12 mouse cellular contexts compared by ENCODE assay signal in the genomic region with DNA sequence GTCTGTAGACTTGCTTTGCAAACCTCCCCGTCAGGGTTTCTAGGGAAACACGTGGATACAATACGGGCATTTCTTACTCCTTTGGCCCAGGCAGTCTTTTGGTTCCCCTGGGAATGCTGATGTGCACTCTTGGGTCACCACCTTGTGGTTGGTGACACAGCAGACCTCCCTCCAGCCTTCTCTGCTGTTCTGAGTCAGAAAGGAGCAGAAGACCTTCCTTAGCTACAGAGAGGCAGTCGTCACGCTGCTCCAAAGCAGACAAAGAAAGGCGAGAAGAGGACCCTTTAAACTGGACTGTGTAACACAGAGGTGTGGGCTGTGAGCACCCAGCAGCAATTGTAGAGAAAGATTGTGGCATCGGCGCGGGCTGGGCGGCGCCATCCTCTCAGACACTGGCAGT. TPM values are rescaled to one million over a fixed set of nuclear protein-coding genes. Genes with fewer than 3 reads are reported as not detected.
DNase-seq lines count a peak whose midpoint lies in the region; ATAC-seq lines count a peak whose summit lies in the region.
"Had no signal": no experiment of that assay in that cellular context is flagged by ENCODE, and none has a peak within 500 bp of the region (broad histone marks: within the 10 kb centered on the region; RNA-seq: fewer than 3 reads in every experiment).

No protein-coding gene starts in this region.

- H3K4me3 ChIP-seq in heart, embryonic 14.5 days (ENCODE audit: control insufficient read depth in 1 of 2, insufficient read depth in 1 of 2, low read depth in 1 of 2, low read length in 2 of 2) = no peak overlapping the region
- no peak overlapping the region for H3K4me3 ChIP-seq in heart, embryonic 16.5 days (ENCODE audit: low read length)
- H3K4me3 ChIP-seq in midbrain, embryonic 16.5 days (ENCODE audit: low read depth, low read length) = no peak overlapping the region
- H3K4me3 ChIP-seq: limb, embryonic 15.5 days; stomach, embryonic 15.5 days had no signal

- H3K4me2 ChIP-seq in heart, embryonic 14.5 days (ENCODE audit: low read length) = 0 out of 2 replicates have a peak overlapping the region, but pooled peaks have one; percentile 2
- H3K4me2 ChIP-seq in heart, embryonic 16.5 days (ENCODE audit: low read depth, low read length) = no peak overlapping the region
- H3K4me2 ChIP-seq in midbrain, embryonic 16.5 days (ENCODE audit: low read length) = peak overlapping the region; percentile 10; the same call in 1 of the 2 replicates
- H3K4me2 ChIP-seq: limb, embryonic 15.5 days; stomach, embryonic 15.5 days had no signal

- H3K4me1 ChIP-seq in heart, embryonic 14.5 days (ENCODE audit: control insufficient read depth in 2 of 2, insufficient read depth in 2 of 2, low read length in 2 of 2) = peaks cover 11 to 21% of the 10 kb centered on the region in 2 experiments
- peaks cover 17% of the 10 kb centered on the region for H3K4me1 ChIP-seq in heart, embryonic 16.5 days (ENCODE audit: control insufficient read depth, insufficient read depth, low read length)
- peaks cover 37% of the 10 kb centered on the region for H3K4me1 ChIP-seq in midbrain, embryonic 16.5 days (ENCODE audit: control insufficient read depth, insufficient read depth, low read length)

- peak overlapping the region; percentile 43; the same call in 1 of the 2 replicates for H3K9ac ChIP-seq in heart, embryonic 14.5 days (ENCODE audit: low read length)
- no peak overlapping the region for H3K9ac ChIP-seq in heart, embryonic 16.5 days (ENCODE audit: low read length)
- H3K9ac ChIP-seq in midbrain, embryonic 16.5 days (ENCODE audit: low read depth, low read length) = peak overlapping the region; percentile 51; the same call in 1 of the 2 replicates
- H3K9ac ChIP-seq: limb, embryonic 15.5 days; stomach, embryonic 15.5 days had no signal

- DNase-seq in heart, adult 8-10 months (ENCODE audit: low spot score) = no peak
- peak; percentile 74 for DNase-seq in NIH3T3 (ENCODE audit: low read depth)
- DNase-seq in adrenal gland, postnatal 36 days = no peak
- no peak for DNase-seq in frontal cortex, postnatal 36 days (ENCODE audit: low spot score in 2 of 2)
- no peak for DNase-seq in frontal cortex, adult 2 months (ENCODE audit: extremely low spot score in 1 of 2, low spot score in 1 of 2)
- DNase-seq: kidney, adult 11 months had no signal

- ATAC-seq in heart, embryonic 14.5 days (ENCODE audit: insufficient number of reproducible peaks, insufficient read depth, low FRiP score, low read depth) = no peak
- ATAC-seq in heart, embryonic 16.5 days (replicated peaks; ENCODE audit: extremely low read depth, insufficient read depth, low FRiP score) = no peak
- peak; percentile 67 for ATAC-seq in midbrain, embryonic 16.5 days

- 32% methylated on average over 11 of the region's 11 CpGs for WGBS in heart, embryonic 14.5 days
- 37% methylated on average over 11 of the region's 11 CpGs for WGBS in heart, embryonic 16.5 days
- 6% methylated on average over 11 of the region's 11 CpGs for WGBS in midbrain, embryonic 16.5 days

- no peaks in the 10 kb centered on the region for H3K36me3 ChIP-seq in heart, embryonic 14.5 days (ENCODE audit: control insufficient read depth, insufficient read depth, low read length)
- no peaks in the 10 kb centered on the region for H3K36me3 ChIP-seq in heart, embryonic 16.5 days (ENCODE audit: control insufficient read depth, insufficient read depth)
- H3K36me3 ChIP-seq in midbrain, embryonic 16.5 days (ENCODE audit: control insufficient read depth, insufficient read depth, low read length) = no peaks in the 10 kb centered on the region
- H3K36me3 ChIP-seq: G1E; limb, embryonic 15.5 days; stomach, embryonic 15.5 days had no signal

- H3K27me3 ChIP-seq in heart, embryonic 14.5 days (ENCODE audit: control insufficient read depth, insufficient read depth, low read length) = no peaks in the 10 kb centered on the region
- H3K27me3 ChIP-seq in heart, embryonic 16.5 days (ENCODE audit: control insufficient read depth, insufficient read depth, low read length) = no peaks in the 10 kb centered on the region
- no peaks in the 10 kb centered on the region for H3K27me3 ChIP-seq in midbrain, embryonic 16.5 days (ENCODE audit: control insufficient read depth, insufficient read depth, low read depth, low read length)
- H3K27me3 ChIP-seq: limb, embryonic 15.5 days; stomach, embryonic 15.5 days had no signal

- no peaks in the 10 kb centered on the region for H3K9me3 ChIP-seq in heart, embryonic 14.5 days (ENCODE audit: control insufficient read depth, low read length)
- H3K9me3 ChIP-seq in heart, embryonic 16.5 days (replicated peaks; ENCODE audit: control insufficient read depth, low read length) = no peaks in the 10 kb centered on the region
- no peaks in the 10 kb centered on the region for H3K9me3 ChIP-seq in midbrain, embryonic 16.5 days (replicated peaks; ENCODE audit: control insufficient read depth, low read length, poor library complexity, severe bottlenecking)
- H3K9me3 ChIP-seq: G1E; limb, embryonic 15.5 days; stomach, embryonic 15.5 days had no signal

- H3K27ac ChIP-seq in heart, embryonic 14.5 days (replicated peaks in 1 of 2; ENCODE audit: control insufficient read depth in 1 of 2, insufficient read depth in 1 of 2, low read depth in 2 of 2, low read length in 2 of 2) = peak overlapping the region; percentile 41 to 60; a peak in 2 of 4 replicates
- H3K27ac ChIP-seq in heart, embryonic 16.5 days (ENCODE audit: low read length) = 0 out of 2 replicates have a peak overlapping the region, but pooled peaks have one; percentile 36
- peak overlapping the region; percentile 94 for H3K27ac ChIP-seq in midbrain, embryonic 16.5 days (ENCODE audit: low read length)
- H3K27ac ChIP-seq: limb, embryonic 15.5 days; stomach, embryonic 15.5 days had no signal

RNA-seq across cellular contexts. Expression of a gene that starts 5.7 kb away (rescaled TPM):
- polyA plus RNA-seq in heart, embryonic 14.5 days (2014; fragmentation: Nextera tagmentation; extraction: Ambion mirVana) = 26.6 and 27.1 TPM in 2 replicates
- 10 to 100 TPM; 42.4 to 53.8 (median 48.3) TPM for total RNA-seq in heart, adult 8-10 months (2022)
- 25.1 and 25.9 TPM in 2 replicates for polyA plus RNA-seq in heart, embryonic 16.5 days (2015; fragmentation: Nextera tagmentation; extraction: Ambion mirVana)
- 56.6 and 57.8 TPM in 2 replicates for polyA plus RNA-seq in midbrain, embryonic 16.5 days (2015; fragmentation: Nextera tagmentation; extraction: Ambion mirVana)
- 10 to 100 TPM; 24.4 to 24.7 TPM for total RNA-seq in adrenal gland, postnatal 36 days (2021)
- 76.1 and 78.2 TPM in 2 replicates for polyA plus RNA-seq in frontal cortex, adult 2 months (2012; rRNA removed)

RNA-seq across cellular contexts. Expression of a gene that starts 49.1 kb away (rescaled TPM):
- polyA plus RNA-seq in heart, embryonic 14.5 days (2014; fragmentation: Nextera tagmentation; extraction: Ambion mirVana) = 0.09 TPM in 2 replicates
- not detected for total RNA-seq in heart, adult 8-10 months (2022)
- polyA plus RNA-seq in heart, embryonic 16.5 days (2015; fragmentation: Nextera tagmentation; extraction: Ambion mirVana) = 0.07 TPM in 2 replicates
- 24.4 and 28.1 TPM in 2 replicates for polyA plus RNA-seq in midbrain, embryonic 16.5 days (2015; fragmentation: Nextera tagmentation; extraction: Ambion mirVana)
- under 1 TPM; 0.49 to 0.60 TPM for total RNA-seq in adrenal gland, postnatal 36 days (2021)
- polyA plus RNA-seq in frontal cortex, adult 2 months (2012; rRNA removed) = 35.4 and 41.3 TPM in 2 replicates
- polyA plus RNA-seq: G1E; limb, embryonic 15.5 days had no signal

RNA-seq across cellular contexts. Expression of a gene that starts 56.6 kb away (rescaled TPM):
- 32.8 and 36.1 TPM in 2 replicates for polyA plus RNA-seq in heart, embryonic 14.5 days (2014; fragmentation: Nextera tagmentation; extraction: Ambion mirVana)
- total RNA-seq in heart, adult 8-10 months (2022) = 10 to 100 TPM; 26.2 to 30.4 (median 27.8) TPM
- 25.4 and 32.4 TPM in 2 replicates for polyA plus RNA-seq in heart, embryonic 16.5 days (2015; fragmentation: Nextera tagmentation; extraction: Ambion mirVana)
- 69.3 and 76.9 TPM in 2 replicates for polyA plus RNA-seq in midbrain, embryonic 16.5 days (2015; fragmentation: Nextera tagmentation; extraction: Ambion mirVana)
- 10 to 100 TPM; 47.3 to 64.5 TPM for total RNA-seq in adrenal gland, postnatal 36 days (2021)
- polyA plus RNA-seq in frontal cortex, adult 2 months (2012; rRNA removed) = 48.5 and 50.2 TPM in 2 replicates

Comparison
In these comparisons a context has a peak if more than half of its experiments do, and no peak if none do; other contexts are left out.
1. H3K27ac ChIP-seq: peak in every context shown above with its lines; median percentile 94 in midbrain, embryonic 16.5 days; 50 in heart, embryonic 14.5 days; 36 in heart, embryonic 16.5 days.
2. RNA of a gene that starts 49.1 kb away (polyA plus RNA-seq): 35.4 to 41.3 TPM in frontal cortex, adult 2 months and 24.4 to 28.1 TPM in midbrain, embryonic 16.5 days; 0.09 TPM in heart, embryonic 14.5 days and 0.07 TPM in heart, embryonic 16.5 days; every median in the first group is over 10 times any median in the second.